Mouse (Mus musculus) thymus, adult 2 months (tissue): ENCODE measurements around the gene Ppara. TPM values are rescaled to one million over a fixed set of nuclear protein-coding genes. Genes with fewer than 3 reads are reported as not detected.

ENCODE experiments used
- DNase-seq: peaks from one replicate; pipeline ENCODE4 v3.0.0; 2021
- H3K27ac ChIP-seq: fragments of 200-500 bp; 2 replicates; pipeline ENCODE4 v1.5.1; 2012; ENCODE audit warnings: low read length, control low read depth; ENCODE audit not compliant: control insufficient read depth, insufficient read depth
- H3K27me3 ChIP-seq: fragments of 200-500 bp; 2 replicates; pipeline ENCODE4 v1.6.1; 2012; ENCODE audit warnings: mild to moderate bottlenecking, low read length, moderate library complexity, mixed read lengths; ENCODE audit not compliant: control insufficient read depth, insufficient read depth
- H3K36me3 ChIP-seq: fragments of 200-500 bp; 2 replicates; pipeline ENCODE4 v1.6.1; 2012; ENCODE audit warnings: mild to moderate bottlenecking, low read length, moderate library complexity; ENCODE audit not compliant: control insufficient read depth, insufficient read depth
- H3K4me1 ChIP-seq: fragments of 200-500 bp; replicated peaks from 2 replicates; pipeline ENCODE4 v1.6.1; 2012; ENCODE audit warnings: low read length; ENCODE audit not compliant: control insufficient read depth, insufficient read depth
- H3K4me3 ChIP-seq: fragments of 200-500 bp; 2 replicates; pipeline ENCODE4 v1.5.1; 2012; ENCODE audit warnings: mild to moderate bottlenecking, low read length, control low read depth, moderate library complexity; ENCODE audit not compliant: control insufficient read depth, insufficient read depth
- CTCF ChIP-seq: fragments of 200-500 bp; IDR thresholded peaks from 2 replicates; pipeline ENCODE4 v1.5.1; 2012; ENCODE audit warnings: mild to moderate bottlenecking, control low read depth, low read length, moderate library complexity, borderline replicate concordance; ENCODE audit not compliant: control insufficient read depth, poor library complexity, insufficient read depth; ENCODE audit errors: extremely low read depth
- POLR2A ChIP-seq: fragments of 200-500 bp; IDR thresholded peaks from 2 replicates; pipeline ENCODE4 v1.6.1; 2012; ENCODE audit warnings: mild to moderate bottlenecking, low read length, control low read depth, moderate library complexity; ENCODE audit not compliant: control insufficient read depth, poor library complexity, insufficient read depth; ENCODE audit errors: extremely low read depth
- WGBS: fragments of 180-500 bp; shearing (Covaris S2); methylation state at CpG from one replicate; pipeline ENCODE4 v1.1.7; 2018; 5-methylcytosine and 5-hydroxymethylcytosine counted together
- polyA plus RNA-seq: library from polyadenylated mRNA; depleted of rRNA; stranded (reverse); fragments of >200 nt; gene quantifications from 2 replicates; pipeline ENCODE4 v1.2.3, GENCODE M21; 2012

The Ppara gene
- polyA plus RNA-seq, 1 experiment, result 1.9 TPM

GRCm38 (mm10) chr15:85703858-85704257 lies 30.9 kb upstream of the Ppara start:
- TF ChIP-seq CTCF, result no peak
- no peak for TF ChIP-seq POLR2A
- H3K36me3 ChIP-seq, result peaks cover 58% of the 10 kb centered on the region
- no peak overlapping the region for H3K4me3 ChIP-seq
- 96% methylated on average over 4 of the region's 4 CpGs for WGBS
- no peaks in the 10 kb centered on the region; the same call in 1 of the 2 replicates for H3K4me1 ChIP-seq
- no peak for DNase-seq
- H3K27me3 ChIP-seq, result no peaks in the 10 kb centered on the region
- no peak overlapping the region for H3K27ac ChIP-seq

- TF ChIP-seq CTCF (no peak), POLR2A (no peak)
- Histone ChIP-seq H3K4me3 (no peak overlapping the region), H3K27ac (no peak overlapping the region), H3K36me3 (peaks cover 55% of the 10 kb centered on the region), H3K4me1 (no peaks in the 10 kb centered on the region; the same call in 1 of the 2 replicates), H3K27me3 (no peaks in the 10 kb centered on the region)
- WGBS, result 93% methylated on average over 8 of the region's 8 CpGs
- no peak for DNase-seq
Observed at GRCm38 (mm10) chr15:85704341-85705012, 30.3 kb upstream of the Ppara start.

GRCm38 (mm10) chr15:85705013-85705528 lies 29.7 kb upstream of the Ppara start:
- Histone ChIP-seq H3K4me1 (no peaks in the 10 kb centered on the region; the same call in 1 of the 2 replicates), H3K27ac (no peak overlapping the region), H3K27me3 (no peaks in the 10 kb centered on the region), H3K4me3 (no peak overlapping the region), H3K36me3 (peaks cover 49% of the 10 kb centered on the region)
- TF ChIP-seq POLR2A, result no peak
- 96% methylated on average over 9 of the region's 9 CpGs for WGBS
- no peak for DNase-seq

- no peak overlapping the region for H3K27ac ChIP-seq
- no peaks in the 10 kb centered on the region; the same call in 1 of the 2 replicates for H3K4me1 ChIP-seq
- H3K4me3 ChIP-seq, result no peak overlapping the region
- no peak for DNase-seq
- H3K36me3 ChIP-seq, result peaks cover 44% of the 10 kb centered on the region
- 90% methylated on average over 13 of the region's 13 CpGs for WGBS
- TF ChIP-seq CTCF (no peak), POLR2A (no peak)
- H3K27me3 ChIP-seq, result no peaks in the 10 kb centered on the region
Observed at GRCm38 (mm10) chr15:85705566-85706332, 29.0 kb upstream of the Ppara start.

- Histone ChIP-seq H3K4me1 (no peaks in the 10 kb centered on the region; the same call in 1 of the 2 replicates), H3K36me3 (peaks cover 36% of the 10 kb centered on the region), H3K27ac (no peak overlapping the region), H3K27me3 (no peaks in the 10 kb centered on the region), H3K4me3 (no peak overlapping the region)
- TF ChIP-seq CTCF (no peak), POLR2A (no peak)
- DNase-seq, result no peak
- WGBS, result 89% methylated on average over 8 of the region's 8 CpGs
Observed at GRCm38 (mm10) chr15:85706527-85706926, 28.3 kb upstream of the Ppara start.

GRCm38 (mm10) chr15:85707017-85707416 lies 27.8 kb upstream of the Ppara start:
- WGBS, result 93% methylated on average over 11 of the region's 11 CpGs
- DNase-seq, result no peak
- H3K4me1 ChIP-seq, result no peaks in the 10 kb centered on the region; the same call in 1 of the 2 replicates
- H3K36me3 ChIP-seq, result peaks cover 31% of the 10 kb centered on the region
- no peak overlapping the region for H3K4me3 ChIP-seq
- no peak for TF ChIP-seq POLR2A
- TF ChIP-seq CTCF, result no peak
- H3K27ac ChIP-seq, result no peak overlapping the region
- H3K27me3 ChIP-seq, result no peaks in the 10 kb centered on the region
